Mouse (Mus musculus) retina, embryonic 14.5 days (tissue): ENCODE data around the gene Npsr1.

Source experiments
- DNase-seq: peaks from one replicate; pipeline ENCODE4 v3.0.0-alpha.2; 2015; ENCODE audit warnings: low spot score

The Npsr1 gene

DNA sequence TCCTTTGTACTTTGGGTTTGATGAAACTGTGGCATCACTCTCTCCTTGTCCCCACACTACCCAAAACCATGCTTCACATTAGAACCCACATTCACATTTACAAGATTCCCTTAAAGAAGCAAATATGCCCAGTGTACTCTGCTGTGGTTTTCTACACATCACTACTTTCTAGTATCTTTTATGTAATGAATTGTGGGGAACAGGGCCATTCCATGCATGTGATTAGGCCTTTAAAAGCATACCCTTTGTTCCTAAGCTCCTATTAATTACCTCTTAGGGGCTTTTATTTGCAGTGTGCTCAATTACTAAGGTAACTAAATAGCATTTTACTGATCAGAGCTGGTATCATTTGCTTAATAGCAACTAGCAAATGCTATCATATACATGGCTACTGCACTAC lies 149.8 kb downstream of the Npsr1 start:
- no peak for DNase-seq

DNA sequence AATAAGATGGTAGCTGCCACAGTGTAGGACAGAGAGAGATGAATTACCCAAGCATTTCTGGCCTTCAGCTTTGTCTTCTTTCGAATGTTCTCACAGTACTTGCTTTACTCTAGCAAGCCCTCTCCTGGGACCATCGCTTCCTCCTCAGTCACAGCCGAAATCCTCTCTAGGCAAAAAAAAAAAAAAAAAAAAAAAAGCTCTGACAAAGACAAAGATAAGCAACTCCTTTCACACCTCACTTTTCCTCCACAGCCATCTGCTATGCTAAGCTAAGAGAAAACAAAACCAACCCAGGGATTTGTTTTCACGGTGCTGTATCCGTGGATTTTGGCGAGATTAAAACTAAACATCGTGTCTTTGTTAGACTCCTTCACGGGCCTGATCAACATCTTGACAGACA lies 156.4 kb downstream of the Npsr1 start:
- DNase-seq: no peak

DNA sequence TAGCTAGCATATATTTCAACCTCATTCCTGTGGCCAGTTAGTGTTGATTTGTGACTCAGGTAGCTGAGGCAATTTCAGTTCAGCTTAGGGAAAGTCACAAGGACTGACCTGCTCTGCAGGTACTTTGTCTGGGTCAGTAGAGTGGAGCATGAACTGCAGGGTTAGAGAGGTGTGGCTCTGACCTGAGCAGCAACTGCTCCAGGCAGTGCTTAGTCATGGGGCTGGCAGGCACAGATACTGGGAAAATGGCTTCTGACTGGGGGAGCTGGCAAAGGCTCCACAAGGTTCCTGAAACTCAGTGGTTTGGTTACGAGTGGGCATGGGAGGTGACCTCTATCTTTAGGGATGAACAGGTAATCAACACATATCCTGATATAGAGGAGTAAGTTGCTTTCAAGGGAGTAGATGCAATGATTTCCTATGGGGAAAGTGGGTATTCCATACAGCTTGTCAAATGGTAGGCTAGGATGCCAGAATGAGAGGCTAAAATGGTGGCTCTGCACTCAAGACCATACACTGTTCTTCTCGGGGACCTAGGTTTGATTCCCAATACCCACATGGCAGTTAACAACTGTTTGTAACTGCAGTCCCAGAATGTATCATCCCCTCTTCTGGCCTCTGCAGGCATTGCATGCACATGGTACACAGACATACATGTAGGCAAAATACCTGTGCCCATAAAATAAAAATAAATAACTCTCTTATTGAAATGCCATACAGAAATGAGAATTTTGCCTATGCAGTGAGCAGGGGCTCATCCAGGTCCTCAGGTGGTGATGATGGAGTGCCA lies 182.9 kb downstream of the Npsr1 start:
- DNase-seq: no peak

DNA sequence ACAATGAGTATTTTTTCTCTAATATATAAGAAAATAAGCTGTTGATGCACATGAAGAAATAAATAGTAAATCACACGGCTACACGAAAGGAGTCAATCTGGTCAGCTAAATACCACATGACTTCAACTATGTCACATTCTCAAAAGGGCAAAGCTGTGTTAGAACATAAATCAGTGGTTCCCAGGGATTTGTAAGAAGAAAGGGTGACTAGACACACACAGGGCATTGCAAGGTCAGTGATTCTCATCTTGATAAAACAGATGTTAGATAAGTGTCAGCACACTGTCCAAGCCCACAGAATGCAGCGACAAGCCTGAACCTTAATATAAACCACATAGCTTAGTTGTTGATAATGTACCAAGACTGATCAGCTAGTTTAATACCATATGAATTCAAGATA lies 184.8 kb downstream of the Npsr1 start:
- no peak for DNase-seq

DNA sequence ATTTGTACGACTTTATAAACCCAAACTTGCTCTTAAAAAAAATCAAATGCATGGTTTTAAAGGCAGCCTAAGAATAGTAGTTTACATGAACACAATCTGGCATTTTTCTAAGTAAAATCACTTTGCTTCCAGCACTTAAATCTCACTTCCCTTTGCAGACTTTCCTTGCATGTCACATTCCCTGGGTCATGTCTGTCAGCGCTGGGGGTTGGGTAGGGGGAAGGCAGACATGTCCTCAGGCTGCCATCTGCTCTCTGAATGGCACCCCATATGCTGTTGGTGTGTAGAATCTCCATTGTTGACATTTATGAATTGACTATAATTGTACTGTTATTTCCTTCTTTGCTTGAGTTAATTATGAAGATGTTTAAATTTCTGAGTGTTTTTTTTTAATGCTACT lies 185.3 kb downstream of the Npsr1 start:
- DNase-seq: no peak

DNA sequence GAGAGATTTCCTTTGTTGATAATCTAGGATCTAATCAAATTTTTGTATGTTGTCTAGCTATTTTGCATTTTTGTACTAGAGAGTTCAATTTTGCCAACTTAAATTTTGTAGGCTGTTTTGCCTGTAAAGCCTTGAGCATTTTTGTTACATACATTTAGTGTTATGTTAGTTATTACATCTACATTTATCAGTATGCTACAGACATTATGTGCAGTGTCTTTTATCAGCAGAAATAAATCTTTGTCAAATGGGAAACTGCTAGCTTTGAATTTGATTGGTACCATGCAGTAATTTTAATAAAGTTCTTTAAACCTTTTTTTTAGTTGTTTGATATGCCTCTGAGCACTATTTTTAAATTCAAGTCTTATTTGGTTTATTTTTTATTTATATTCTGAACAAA lies 185.7 kb downstream of the Npsr1 start:
- DNase-seq: no peak

DNA sequence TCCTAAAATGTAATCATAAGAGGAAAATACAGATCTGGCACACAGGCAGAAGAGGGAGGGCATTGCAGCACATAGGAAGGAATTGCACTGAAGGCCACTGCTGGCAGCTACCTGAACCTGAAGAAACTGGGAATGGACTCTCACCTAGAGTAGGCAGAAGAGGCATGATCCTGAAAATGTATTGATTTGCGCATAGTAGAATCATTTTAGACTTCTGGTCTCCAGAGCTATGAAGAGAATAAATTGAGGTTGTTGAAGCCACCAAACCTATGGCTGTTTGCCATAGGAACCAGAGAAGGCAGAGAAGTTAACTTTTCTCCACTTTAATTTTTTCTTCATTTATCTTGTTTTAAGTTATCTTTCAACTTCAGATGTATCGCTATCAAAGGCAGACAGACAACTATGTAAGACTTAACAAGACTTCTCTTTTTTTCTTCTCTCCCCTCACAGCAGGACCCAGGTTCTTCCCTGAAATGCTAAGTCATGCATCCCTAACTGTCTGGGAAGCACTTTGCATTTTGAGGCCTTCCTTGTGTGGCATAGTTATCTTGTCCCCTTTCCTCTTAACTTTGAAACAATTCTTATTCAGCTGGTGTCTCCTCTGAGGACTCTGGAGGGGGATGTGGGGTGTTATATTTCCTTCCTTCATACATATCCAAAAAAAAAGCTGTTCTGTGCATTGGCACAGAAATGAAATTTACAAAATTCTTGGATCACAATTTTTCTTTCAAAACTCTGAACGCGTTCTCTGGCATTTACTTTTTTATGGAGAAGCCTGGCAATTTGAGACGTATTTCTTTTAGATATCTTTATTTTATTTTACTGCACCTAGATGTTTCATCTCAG lies 186.7 kb downstream of the Npsr1 start:
- no peak for DNase-seq

DNA sequence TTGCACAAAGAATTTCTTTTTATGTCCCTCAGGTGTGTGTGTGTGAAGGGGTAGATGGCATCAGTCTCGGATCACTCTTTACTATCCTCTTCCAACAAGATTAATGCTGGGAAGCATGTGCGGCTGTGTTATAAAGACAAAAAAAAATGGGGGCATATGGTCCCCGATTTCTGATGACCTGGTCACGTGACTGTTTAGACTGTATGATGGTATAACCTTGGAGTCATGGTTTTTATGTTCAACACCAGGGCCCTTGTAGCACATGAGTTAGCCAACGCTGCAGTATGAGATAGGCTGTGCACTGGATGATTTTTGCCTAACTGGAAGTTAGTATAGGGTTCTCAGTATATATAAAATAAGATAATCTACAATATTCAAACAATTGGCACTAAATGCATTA lies 187.6 kb downstream of the Npsr1 start:
- no peak for DNase-seq

DNA sequence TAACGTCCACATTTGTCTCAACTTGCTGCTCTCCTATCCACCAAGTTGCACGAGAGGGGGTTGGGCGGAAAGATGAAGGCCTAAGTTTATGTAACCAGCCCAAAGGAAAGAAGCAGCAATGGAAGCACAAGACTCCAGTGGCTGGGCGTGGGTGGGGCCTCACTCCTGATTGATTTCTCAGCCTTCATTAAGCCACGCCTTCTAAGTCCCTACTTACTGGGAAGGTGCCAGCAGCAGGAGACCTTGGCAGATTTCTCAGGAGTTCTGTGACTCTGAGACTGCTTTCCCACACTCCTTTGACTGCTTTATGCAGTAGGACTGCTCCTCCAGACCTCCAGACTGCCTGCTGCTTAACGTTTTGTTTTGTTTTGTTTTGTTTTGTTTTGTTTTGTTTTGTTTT lies 193.6 kb downstream of the Npsr1 start:
- peak; percentile 40 for DNase-seq

DNA sequence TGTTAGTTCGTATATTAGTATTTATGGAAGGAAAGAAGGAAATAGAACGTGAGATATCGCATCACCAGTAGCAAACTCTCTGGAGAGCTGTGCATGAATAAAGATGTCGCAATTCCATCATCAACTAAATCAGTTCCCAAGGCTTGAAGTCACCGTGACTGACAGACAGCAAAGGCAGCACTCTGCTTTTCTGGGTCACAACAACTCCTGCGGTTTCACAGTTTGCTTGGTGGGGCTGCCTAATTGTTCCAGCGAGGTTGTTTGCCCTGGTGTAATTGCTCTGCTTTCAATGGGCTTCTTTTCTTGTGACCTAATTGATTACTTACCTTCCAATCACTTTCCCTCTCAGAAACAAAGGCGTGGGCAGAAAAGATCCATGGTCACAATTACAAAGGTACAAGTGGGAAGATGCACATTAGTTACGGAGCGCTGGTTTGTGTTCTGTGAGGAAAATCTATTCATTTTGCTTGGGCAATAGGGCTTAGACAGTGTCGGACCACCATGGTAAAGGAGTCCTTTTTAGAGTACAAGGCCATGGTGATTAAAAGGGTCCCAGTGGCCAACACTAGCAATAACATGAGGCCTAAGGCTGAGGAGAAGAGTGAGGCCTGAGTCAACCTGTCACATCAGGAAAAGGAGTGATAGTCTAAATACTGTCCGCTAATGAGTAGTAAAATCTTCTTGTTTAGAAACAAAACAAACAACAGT lies 195.6 kb downstream of the Npsr1 start:
- DNase-seq: peak; percentile 78

DNA sequence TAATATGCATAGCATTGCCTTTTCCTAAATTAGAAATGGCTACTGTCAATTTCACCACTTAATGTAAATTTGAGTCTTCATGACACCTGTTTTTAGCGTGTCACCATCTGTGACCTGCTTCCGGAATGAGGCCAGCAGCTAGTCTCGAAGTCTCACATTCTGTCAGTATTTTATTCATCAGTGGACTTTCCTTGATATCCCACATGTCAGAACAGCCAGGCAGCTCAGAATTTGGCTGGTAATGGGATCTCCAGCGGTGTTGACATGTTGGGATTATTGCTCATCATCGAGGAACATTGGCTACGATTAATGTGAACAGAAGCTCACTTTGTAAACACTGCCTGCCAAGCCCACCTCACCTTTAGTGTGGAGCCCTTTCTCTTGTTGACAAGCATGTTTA lies 205.1 kb downstream of the Npsr1 start:
- DNase-seq: no peak

DNA sequence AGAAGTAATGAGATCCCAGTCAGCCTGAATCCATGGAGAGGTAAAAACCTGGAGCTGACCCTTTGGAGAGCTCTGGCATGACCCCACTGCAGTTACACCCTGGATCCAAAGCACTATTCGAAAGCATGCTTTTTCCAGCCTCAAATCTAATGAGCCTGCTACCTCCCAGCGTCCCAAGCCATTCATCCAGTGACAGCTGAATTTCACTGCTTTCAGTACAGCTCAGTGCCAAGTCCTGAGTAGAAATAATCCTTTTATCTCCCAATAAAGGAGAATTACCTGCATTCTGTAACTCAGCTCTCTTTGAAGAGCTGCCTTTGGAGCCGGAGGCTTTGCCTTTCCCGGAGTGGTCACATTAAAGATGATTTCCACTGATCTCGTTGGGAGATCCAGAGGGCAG lies 209.2 kb downstream of the Npsr1 start:
- DNase-seq: no peak

DNA sequence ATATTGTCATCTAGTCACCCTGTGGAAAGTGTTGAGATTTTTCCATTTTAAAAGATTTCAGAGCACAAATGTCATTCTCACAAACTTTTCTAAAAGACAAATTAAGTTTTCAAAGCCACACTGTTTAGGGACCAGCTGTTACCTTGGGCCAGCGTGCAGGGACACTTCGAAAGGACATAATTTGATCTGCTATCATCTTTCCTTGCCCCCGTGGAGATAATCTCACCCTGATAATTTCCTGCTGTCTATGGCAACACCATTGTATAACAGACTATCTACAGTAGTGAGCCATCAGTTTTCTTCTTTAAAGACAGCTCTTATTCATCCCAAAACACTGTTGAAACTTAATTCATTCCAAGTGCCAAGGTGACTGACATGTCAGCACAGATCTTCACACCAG lies 209.6 kb downstream of the Npsr1 start:
- DNase-seq: no peak

DNA sequence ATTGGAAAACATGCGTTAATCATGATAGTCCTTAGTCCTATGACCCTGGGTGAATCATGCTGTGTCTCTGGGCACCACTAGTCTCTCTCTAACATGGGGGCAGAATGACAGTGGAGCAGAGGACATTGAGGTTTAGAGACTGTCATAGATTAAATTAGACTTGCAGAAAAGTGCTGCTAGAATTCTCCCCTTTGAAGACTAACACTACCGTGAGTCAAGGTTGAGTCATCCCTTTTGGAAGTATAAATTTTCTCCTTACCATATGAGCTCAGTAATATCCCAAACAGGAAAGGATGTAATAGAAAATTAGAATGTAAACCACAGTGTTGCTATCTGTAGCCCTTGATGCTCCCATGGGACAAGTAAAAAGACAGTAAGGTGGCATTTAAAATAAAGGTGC lies 218.0 kb downstream of the Npsr1 start:
- no peak for DNase-seq

DNA sequence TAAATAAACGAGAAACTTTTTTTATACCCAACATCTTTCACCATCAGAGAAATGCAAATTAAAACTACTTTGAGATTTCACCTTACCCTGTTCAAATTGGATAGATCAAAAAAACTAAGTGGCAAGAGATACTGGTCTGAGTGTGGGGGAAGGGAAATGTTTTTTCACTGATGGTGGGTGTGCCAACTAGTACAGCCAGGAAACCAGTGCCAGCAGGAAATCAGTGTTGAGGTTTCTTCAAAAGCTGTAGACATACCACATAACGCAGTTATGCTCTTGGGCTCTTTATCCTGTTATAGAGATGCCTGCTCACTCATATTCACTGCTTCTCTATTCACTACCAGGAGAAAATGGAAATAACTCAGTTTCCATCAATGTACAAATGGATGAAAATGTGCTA lies 233.9 kb downstream of the Npsr1 start:
- no peak for DNase-seq

DNA sequence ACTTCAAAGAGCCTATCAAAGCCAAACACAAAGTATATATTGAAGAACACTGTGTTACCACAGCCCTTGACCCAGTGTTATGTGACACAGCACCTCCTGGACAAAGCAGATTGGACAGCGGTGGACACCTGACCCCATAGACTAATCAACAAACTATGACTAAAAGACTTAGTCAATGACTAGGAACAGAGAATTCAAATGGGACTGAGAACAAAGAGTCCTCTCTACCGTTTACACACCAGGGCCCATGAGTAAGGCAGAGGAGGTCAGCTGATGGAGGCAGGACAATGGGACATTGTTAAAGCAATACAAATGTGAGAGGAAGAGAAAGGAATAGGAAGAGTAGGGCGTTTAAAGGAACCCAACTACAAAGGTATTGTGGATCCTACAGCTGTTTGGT lies 243.5 kb downstream of the Npsr1 start:
- no peak for DNase-seq

DNA sequence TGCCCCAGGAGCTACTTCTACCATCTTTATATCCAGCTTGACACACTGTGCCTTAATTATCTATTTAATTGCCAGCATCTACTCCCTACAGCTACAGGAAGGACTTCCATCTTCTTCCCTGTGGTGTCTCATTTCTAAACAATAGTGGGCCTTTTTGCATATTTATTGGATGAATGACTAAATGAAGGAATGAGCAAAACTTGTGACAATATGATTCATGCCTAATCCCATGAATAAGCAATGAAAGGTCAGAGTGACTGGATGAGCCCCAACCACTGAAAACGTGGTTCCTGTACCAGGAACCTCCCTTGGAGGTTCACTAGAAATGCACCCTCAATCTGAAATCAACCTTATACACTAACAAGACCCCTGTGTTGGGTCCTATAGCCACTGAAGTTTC lies 249.2 kb downstream of the Npsr1 start:
- DNase-seq: no peak

DNA sequence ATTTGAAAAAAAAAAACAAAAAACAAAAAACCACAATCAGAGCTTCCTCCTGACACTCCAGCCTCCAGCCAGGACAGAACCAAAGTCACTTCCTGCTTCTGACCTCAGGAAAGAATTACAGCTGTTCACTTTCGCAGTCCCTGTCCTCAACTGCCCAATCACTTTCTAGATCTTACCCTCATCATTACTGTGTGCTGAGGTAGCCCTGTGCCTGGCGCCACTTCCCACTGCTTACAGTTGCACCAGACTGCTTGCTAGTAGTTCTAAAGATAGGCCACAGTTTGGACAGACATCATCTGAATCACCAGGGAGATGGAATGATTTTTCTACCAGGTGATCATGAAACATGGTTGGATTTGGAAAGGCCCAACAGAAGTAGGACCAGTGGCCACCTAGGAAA lies 251.7 kb downstream of the Npsr1 start:
- DNase-seq: no peak

DNA sequence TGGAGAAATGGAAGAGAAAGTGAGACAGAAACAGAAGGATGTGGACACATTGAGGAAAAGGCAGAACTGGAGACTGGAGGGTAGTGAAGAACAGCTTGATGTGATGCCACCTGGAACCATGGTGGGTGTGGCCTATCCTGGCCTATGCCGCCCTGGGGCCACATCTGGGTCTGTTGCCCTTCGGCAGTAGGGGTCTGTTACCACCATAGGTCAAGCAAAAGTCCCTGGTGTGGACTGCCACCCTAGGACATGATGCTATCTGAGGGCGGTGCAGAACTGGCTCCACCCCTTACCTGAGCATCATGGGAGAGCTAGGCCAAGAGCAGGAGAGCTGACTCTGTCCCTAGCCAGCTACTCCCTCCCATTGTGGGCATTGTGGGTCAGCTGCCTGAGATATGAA lies 253.6 kb downstream of the Npsr1 start:
- DNase-seq: no peak
